Mouse (Mus musculus): ENCODE measurements around the gene Ccdc169.

GRCm38 (mm10) chr3:55157413-55157812 lies 20.3 kb downstream of the Ccdc169 start:
- TF ChIP-seq POLR2A (IDR thresholded peaks at IDR 0.05; ENCODE audit: control insufficient read depth, low read depth, low read length) (no peak), CTCF (IDR thresholded peaks at IDR 0.05; ENCODE audit: control insufficient read depth, insufficient read depth, insufficient replicate concordance, low read depth, low read length) (no peak)

Measured in testis, adult 2 months (tissue).